Mouse (Mus musculus) MEL (cell line): ENCODE results near the gene Ppargc1a. TPM values are rescaled to one million over a fixed set of nuclear protein-coding genes. Genes with fewer than 3 reads are reported as not detected.

Source experiments
- DNase-seq: peaks from one replicate; pipeline ENCODE4 v3.0.0; 2011; ENCODE audit warnings: low read depth, low spot score
- H3K27ac ChIP-seq: 2 replicates; pipeline ENCODE4 v1.5.1; 2012; ENCODE audit warnings: low read depth, mild to moderate bottlenecking, control low read depth, low read length, moderate library complexity; ENCODE audit not compliant: control insufficient read depth
- H3K27me3 ChIP-seq, 2 experiments: fragments of 150-350 bp in 1 of 2; sonication (generic) in 1 of 2; 2 replicates each; pipeline ENCODE4 v1.6.1; 2012; ENCODE audit warnings: low read length in 2 of 2, mild to moderate bottlenecking in 2 of 2, improper control_type of control experiment in 1 of 2, moderate library complexity in 1 of 2; ENCODE audit not compliant: insufficient read depth in 2 of 2, control insufficient read depth in 1 of 2
- H3K36me3 ChIP-seq, 2 experiments: 2 replicates each; pipeline ENCODE4 v1.6.1; 2012 to 2014; ENCODE audit warnings: low read length in 2 of 2, improper control_type of control experiment in 1 of 2, inconsistent platforms in 1 of 2, mild to moderate bottlenecking in 1 of 2; ENCODE audit not compliant: insufficient read depth in 2 of 2, control insufficient read depth in 1 of 2
- H3K4me1 ChIP-seq, 2 experiments: fragments of 150-350 bp in 1 of 2; sonication (generic) in 1 of 2; 2 replicates each; pipeline ENCODE4 v1.6.1; 2012; ENCODE audit warnings: low read length in 2 of 2, improper control_type of control experiment in 1 of 2, mild to moderate bottlenecking in 1 of 2; ENCODE audit not compliant: insufficient read depth in 2 of 2, control insufficient read depth in 1 of 2
- H3K4me3 ChIP-seq, 2 experiments: fragments of 150-350 bp in 1 of 2; sonication (generic) in 1 of 2; 2 replicates each; pipeline ENCODE4 v1.5.1; 2012; ENCODE audit warnings: low read depth in 2 of 2, low read length in 2 of 2, mild to moderate bottlenecking in 2 of 2, moderate library complexity in 2 of 2, control low read depth in 1 of 2, improper control_type of control experiment in 1 of 2; ENCODE audit not compliant: control insufficient read depth in 1 of 2, insufficient read depth in 1 of 2
- H3K79me2 ChIP-seq: 2 replicates; pipeline ENCODE4 v1.6.1; 2012; ENCODE audit warnings: mild to moderate bottlenecking, low read length, moderate library complexity; ENCODE audit not compliant: control insufficient read depth, poor library complexity, insufficient read depth
- H3K9ac ChIP-seq: 2 replicates; pipeline ENCODE4 v1.6.1; 2012; ENCODE audit warnings: low read depth, mild to moderate bottlenecking, control low read depth, low read length, moderate library complexity; ENCODE audit not compliant: control insufficient read depth, poor library complexity, severe bottlenecking
- H3K9me3 ChIP-seq: fragments of 150-350 bp; sonication (generic); replicated peaks from 2 replicates; pipeline ENCODE4 v1.6.1; 2012; ENCODE audit warnings: mild to moderate bottlenecking, low read length, improper control_type of control experiment, moderate library complexity; ENCODE audit not compliant: insufficient read depth
- CHD1 ChIP-seq: IDR thresholded peaks from 2 replicates; pipeline ENCODE4 v1.6.1; 2012; ENCODE audit warnings: low read depth, mild to moderate bottlenecking, inconsistent platforms, low read length, improper control_type of control experiment
- CHD2 ChIP-seq: IDR thresholded peaks from 2 replicates; pipeline ENCODE4 v1.6.1; 2011; ENCODE audit warnings: low read length, improper control_type of control experiment
- CTCF ChIP-seq, 3 experiments: IDR thresholded peaks in 2 of 3; conservative IDR thresholded peaks in 1 of 3; 2 replicates each; pipeline ENCODE4 v1.5.1; 2011 to 2012; ENCODE audit warnings: low read length in 3 of 3, low read depth in 2 of 3, mild to moderate bottlenecking in 2 of 3, improper control_type of control experiment in 1 of 3, inconsistent platforms in 1 of 3, mixed read lengths in 1 of 3, moderate library complexity in 1 of 3; ENCODE audit not compliant: control insufficient read depth in 1 of 3, insufficient read depth in 1 of 3, poor library complexity in 1 of 3, severe bottlenecking in 1 of 3
- EP300 ChIP-seq, 2 experiments: IDR thresholded peaks; 2 replicates each; pipeline ENCODE4 v1.6.1; 2011; ENCODE audit warnings: improper control_type of control experiment in 2 of 2, low read length in 2 of 2, low read depth in 1 of 2, mild to moderate bottlenecking in 1 of 2
- GABPA ChIP-seq: IDR thresholded peaks from 2 replicates; pipeline ENCODE4 v1.6.1; 2012; ENCODE audit warnings: low read depth, mild to moderate bottlenecking, inconsistent platforms, low read length, improper control_type of control experiment, moderate library complexity
- HCFC1 ChIP-seq: IDR thresholded peaks from 2 replicates; pipeline ENCODE4 v1.6.1; 2012; ENCODE audit warnings: low read depth, mild to moderate bottlenecking, inconsistent platforms, low read length, improper control_type of control experiment, moderate library complexity
- JUND ChIP-seq: IDR thresholded peaks from 2 replicates; pipeline ENCODE4 v1.6.1; 2011; ENCODE audit warnings: low read depth, mild to moderate bottlenecking, improper control_type of control experiment, low read length
- KAT2A ChIP-seq: conservative IDR thresholded peaks from 2 replicates; pipeline ENCODE4 v1.6.1; 2012; ENCODE audit warnings: low read depth, low read length, improper control_type of control experiment, inconsistent platforms
- MAFK ChIP-seq: IDR thresholded peaks from 2 replicates; pipeline ENCODE4 v1.6.1; 2011; ENCODE audit warnings: low read depth, mild to moderate bottlenecking, low read length, improper control_type of control experiment, borderline replicate concordance
- MAX ChIP-seq: IDR thresholded peaks from 2 replicates; pipeline ENCODE4 v1.6.1; 2011; ENCODE audit warnings: low read length, improper control_type of control experiment
- MXI1 ChIP-seq: IDR thresholded peaks from 2 replicates; pipeline ENCODE4 v1.6.1; 2011; ENCODE audit warnings: mild to moderate bottlenecking, low read depth, low read length, improper control_type of control experiment
- NELFE ChIP-seq: IDR thresholded peaks from 2 replicates; pipeline ENCODE4 v1.6.1; 2011; ENCODE audit warnings: low read depth, low read length, improper control_type of control experiment
- NRF1 ChIP-seq: IDR thresholded peaks from 2 replicates; pipeline ENCODE4 v1.6.1; 2014; ENCODE audit warnings: low read depth, mild to moderate bottlenecking, inconsistent platforms, low read length, improper control_type of control experiment, moderate library complexity; ENCODE audit not compliant: poor library complexity, insufficient read depth, severe bottlenecking
- POLR2AphosphoS2 ChIP-seq: IDR thresholded peaks from 2 replicates; pipeline ENCODE4 v1.6.1; 2011; ENCODE audit warnings: low read length, improper control_type of control experiment
- POLR2AphosphoS5 ChIP-seq: IDR thresholded peaks from 2 replicates; pipeline ENCODE4 v1.6.1; 2012; ENCODE audit warnings: low read depth, borderline replicate concordance, mild to moderate bottlenecking, inconsistent platforms, low read length, moderate library complexity, mixed read lengths
- RAD21 ChIP-seq: IDR thresholded peaks from 2 replicates; pipeline ENCODE4 v1.6.1; 2011; ENCODE audit warnings: mild to moderate bottlenecking, low read depth, low read length, improper control_type of control experiment
- RCOR1 ChIP-seq: IDR thresholded peaks from 2 replicates; pipeline ENCODE4 v1.6.1; 2012; ENCODE audit warnings: low read depth, mild to moderate bottlenecking, inconsistent platforms, low read length, improper control_type of control experiment
- SIN3A ChIP-seq: IDR thresholded peaks from 2 replicates; pipeline ENCODE4 v1.6.1; 2012; ENCODE audit warnings: low read length, improper control_type of control experiment, inconsistent platforms
- TAL1 ChIP-seq: IDR thresholded peaks from 2 replicates; pipeline ENCODE4 v1.6.1; 2012; ENCODE audit warnings: mild to moderate bottlenecking, inconsistent platforms, low read length, moderate library complexity, mixed read lengths
- TBP ChIP-seq: IDR thresholded peaks from 2 replicates; pipeline ENCODE4 v1.8.0; 2011; ENCODE audit warnings: low read depth, low read length, improper control_type of control experiment
- USF2 ChIP-seq, 2 experiments: IDR thresholded peaks; 2 replicates each; pipeline ENCODE4 v1.6.1; 2011 to 2012; ENCODE audit warnings: improper control_type of control experiment in 2 of 2, low read length in 2 of 2, borderline replicate concordance in 1 of 2, inconsistent platforms in 1 of 2, low read depth in 1 of 2, mild to moderate bottlenecking in 1 of 2; ENCODE audit not compliant: insufficient read depth in 1 of 2
- ZKSCAN1 ChIP-seq: IDR thresholded peaks from 2 replicates; pipeline ENCODE4 v1.6.1; 2012; ENCODE audit warnings: low read depth, mild to moderate bottlenecking, inconsistent platforms, low read length, improper control_type of control experiment, moderate library complexity
- polyA plus RNA-seq, 2 experiments: library from polyadenylated mRNA; stranded (reverse) in 1 of 2; unstranded in 1 of 2; fragments of >175 nt in 1 of 2; fragments of >200 nt in 1 of 2; gene quantifications; 2 replicates each; pipeline versions ENCODE4 v1.2.1 to v1.2.4; 2012; ENCODE audit warnings: low replicate concordance in 2 of 2, low read depth in 1 of 2; ENCODE audit not compliant: insufficient read length in 2 of 2, insufficient read depth in 1 of 2, missing spikeins in 1 of 2
- total RNA-seq: library from RNA; depleted of rRNA; stranded (reverse); fragments of 300-350 nt; gene quantifications from 2 replicates; pipeline ENCODE4 v1.2.3, GENCODE M21; 2012

Gene Ppargc1a
- total and polyA plus RNA-seq, 3 experiments: 0.04 to 0.06 TPM; not detected in 1

DNA sequence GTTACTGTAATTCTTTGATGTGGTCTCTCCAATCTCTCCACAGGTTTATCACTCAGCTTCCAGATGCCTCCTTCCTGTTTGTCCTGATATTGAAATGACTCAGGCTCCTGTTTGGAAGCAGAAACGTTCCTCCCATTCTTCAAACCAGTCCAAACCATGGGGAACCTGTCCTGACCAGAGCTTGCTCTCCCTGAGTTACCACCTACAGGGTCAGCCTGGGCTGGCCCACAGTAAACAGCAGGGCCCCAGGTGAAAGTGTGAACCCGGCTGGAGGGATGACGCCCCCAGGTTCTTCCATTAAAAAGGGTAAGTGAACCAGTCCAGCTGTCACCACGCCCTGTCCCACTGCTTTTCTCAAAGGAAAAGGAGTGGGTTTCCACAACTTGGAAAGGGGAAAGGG, 15.5 kb upstream of the Ppargc1a start:
- Histone ChIP-seq H3K27ac (no peak overlapping the region), H3K9me3 (no peaks in the 10 kb centered on the region), H3K4me3 (no peak overlapping the region), H3K27me3 (no peaks in the 10 kb centered on the region), H3K79me2 (no peaks in the 10 kb centered on the region), H3K9ac (no peak overlapping the region), H3K36me3 (no peaks in the 10 kb centered on the region), H3K4me1 (no peaks in the 10 kb centered on the region)
- DNase-seq: no peak
- TF ChIP-seq TAL1 (no peak), GABPA (no peak), KAT2A (no peak), NELFE (no peak), JUND (no peak), CTCF (IDR thresholded peaks at IDR 0.05 in 2 of 3, conservative IDR thresholded peaks at IDR 0.05 in 1 of 3; ENCODE audit: control insufficient read depth in 1 of 3, insufficient read depth in 1 of 3, low read depth in 2 of 3, low read length in 3 of 3, poor library complexity in 1 of 3, severe bottlenecking in 1 of 3) (no peak), HCFC1 (no peak), NRF1 (no peak), CHD2 (no peak), MAX (no peak), MAFK (no peak)
- TF ChIP-seq, all 39 proteins: peak for 0

DNA sequence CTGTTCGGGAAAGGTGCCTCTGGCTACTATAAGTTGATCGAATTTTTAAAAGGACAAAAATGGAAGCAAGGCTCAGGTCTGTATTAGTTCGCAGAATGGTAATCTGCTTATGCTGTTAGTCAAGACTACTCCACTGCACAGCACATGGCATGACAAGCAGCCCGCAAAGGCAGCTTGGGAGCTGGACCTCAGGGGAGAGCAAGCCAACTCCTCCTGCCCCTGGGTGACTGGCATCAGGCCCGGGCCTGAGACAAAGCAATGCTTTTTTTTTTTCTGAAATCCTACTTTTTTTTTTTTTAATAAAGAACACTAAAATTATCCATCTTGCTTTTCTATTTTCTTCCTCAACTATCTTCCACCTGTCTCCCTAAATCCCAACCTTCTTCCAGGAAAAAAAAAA, 15.1 kb upstream of the Ppargc1a start:
- no peak for TF ChIP-seq CHD1
- no peak for TF ChIP-seq MAX
- TF ChIP-seq CTCF (IDR thresholded peaks at IDR 0.05 in 2 of 3, conservative IDR thresholded peaks at IDR 0.05 in 1 of 3; ENCODE audit: control insufficient read depth in 1 of 3, insufficient read depth in 1 of 3, low read depth in 2 of 3, low read length in 3 of 3, poor library complexity in 1 of 3, severe bottlenecking in 1 of 3): no peak
- no peak for TF ChIP-seq TAL1
- no peak for TF ChIP-seq POLR2AphosphoS2
- no peak for TF ChIP-seq ZKSCAN1
- TF ChIP-seq RAD21: no peak
- no peak for TF ChIP-seq JUND
- TF ChIP-seq TBP: no peak
- no peak overlapping the region for H3K9ac ChIP-seq
- H3K27me3 ChIP-seq: no peaks in the 10 kb centered on the region
- no peaks in the 10 kb centered on the region for H3K36me3 ChIP-seq
- no peak for DNase-seq
- H3K9me3 ChIP-seq: no peaks in the 10 kb centered on the region
- H3K4me3 ChIP-seq: no peak overlapping the region
- no peak overlapping the region for H3K27ac ChIP-seq
- H3K4me1 ChIP-seq: no peaks in the 10 kb centered on the region
- H3K79me2 ChIP-seq: no peaks in the 10 kb centered on the region

DNA sequence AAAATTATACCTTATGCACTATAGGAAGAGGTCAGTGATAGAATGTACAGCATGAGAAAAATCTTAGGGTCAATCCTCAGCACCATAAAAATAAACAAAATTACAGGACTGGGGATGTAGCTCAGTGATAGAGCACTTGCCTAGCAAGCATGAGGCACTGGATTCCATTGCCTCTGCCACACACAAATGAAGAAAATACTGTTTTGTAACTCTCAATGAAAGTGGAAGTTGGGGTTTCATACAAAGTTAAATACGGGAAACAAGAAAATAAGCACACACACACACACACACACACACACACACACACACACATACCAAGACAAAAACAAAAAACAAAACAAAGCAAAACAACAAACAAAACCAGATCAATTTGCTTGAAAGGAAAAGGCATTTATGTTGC, 10.1 kb upstream of the Ppargc1a start:
- no peaks in the 10 kb centered on the region for H3K9me3 ChIP-seq

More for the DNA sequence above, 10.1 kb upstream of the Ppargc1a start:
- TF ChIP-seq MXI1 (no peak), SIN3A (no peak), USF2 (IDR thresholded peaks at IDR 0.05; ENCODE audit: borderline replicate concordance in 1 of 2, insufficient read depth in 1 of 2, low read depth in 1 of 2, low read length in 2 of 2) (no peak), POLR2AphosphoS5 (no peak), EP300 (IDR thresholded peaks at IDR 0.05; ENCODE audit: low read depth in 1 of 2, low read length in 2 of 2) (no peak), RCOR1 (no peak)
- H3K79me2 ChIP-seq: no peaks in the 10 kb centered on the region
- H3K36me3 ChIP-seq: no peaks in the 10 kb centered on the region
- no peak for DNase-seq
- no peak overlapping the region for H3K4me3 ChIP-seq
- no peak overlapping the region for H3K9ac ChIP-seq
- H3K27me3 ChIP-seq: no peaks in the 10 kb centered on the region
- no peaks in the 10 kb centered on the region for H3K4me1 ChIP-seq
- H3K27ac ChIP-seq: no peak overlapping the region
